Mouse (Mus musculus) megakaryocyte-erythroid progenitor cell, adult 5-6 weeks (primary cell): ENCODE results near the gene Snrnp35. TPM values are rescaled to one million over a fixed set of nuclear protein-coding genes. Genes with fewer than 3 reads are reported as not detected.
"Not testable (repeated sequence)": the region's sequence is repeated elsewhere in the genome, so short reads cannot be mapped to it uniquely, and the experiment has no call there.

Experiments used
- ATAC-seq: replicated peaks from 2 replicates; pipeline ENCODE4 v1.8.0; 2016; ENCODE audit warnings: mild to moderate bottlenecking, inconsistent platforms; ENCODE audit not compliant: severe bottlenecking, poor library complexity, low FRiP score, low TSS enrichment
- total RNA-seq, 2 experiments: library from RNA; stranded (forward) in 1 of 2; stranded (reverse) in 1 of 2; fragments of 200-1000, 215-1000 nt in 1 of 2; fragments of >200 nt in 1 of 2; fragmentation: Nextera tagmentation in 1 of 2; gene quantifications; 2 replicates each; pipeline ENCODE4 v1.2.3; 2014 to 2017

The Snrnp35 gene
- total RNA-seq, 2 experiments from 2014 or later = 3.2 to 9.4 TPM

GRCm38 (mm10) chr5:124460922-124461321, 22.0 kb upstream of the Snrnp35 start:
- ATAC-seq = not testable (repeated sequence)

GRCm38 (mm10) chr5:124462297-124463025, 20.5 kb upstream of the Snrnp35 start:
- ATAC-seq = no peak

GRCm38 (mm10) chr5:124463462-124463861, 19.5 kb upstream of the Snrnp35 start:
- no peak for ATAC-seq

GRCm38 (mm10) chr5:124464905-124465304, 18.0 kb upstream of the Snrnp35 start:
- ATAC-seq = no peak

GRCm38 (mm10) chr5:124467766-124468165, 15.2 kb upstream of the Snrnp35 start:
- no peak for ATAC-seq

GRCm38 (mm10) chr5:124468365-124468764, 14.6 kb upstream of the Snrnp35 start:
- no peak for ATAC-seq

GRCm38 (mm10) chr5:124469486-124469885, 13.4 kb upstream of the Snrnp35 start:
- no peak for ATAC-seq

- no peak for ATAC-seq
These were observed 12.3 kb upstream of the Snrnp35 start for GRCm38 (mm10) chr5:124470591-124471171.

- ATAC-seq = no peak
These were observed 4.1 kb upstream of the Snrnp35 start for GRCm38 (mm10) chr5:124478873-124479204.

GRCm38 (mm10) chr5:124480119-124480518, 2.8 kb upstream of the Snrnp35 start:
- ATAC-seq = no peak

GRCm38 (mm10) chr5:124481714-124482113, 1.2 kb upstream of the Snrnp35 start:
- no peak for ATAC-seq

GRCm38 (mm10) chr5:124482436-124482965, 433 bp upstream of the Snrnp35 start:
- no peak for ATAC-seq

- peak; percentile 20 for ATAC-seq
These were observed 892 bp downstream of the Snrnp35 start for GRCm38 (mm10) chr5:124483655-124484396.

- no peak for ATAC-seq
These were observed 2.7 kb downstream of the Snrnp35 start for GRCm38 (mm10) chr5:124485654-124486053.

GRCm38 (mm10) chr5:124488885-124489284, 6.0 kb downstream of the Snrnp35 start:
- ATAC-seq = no peak

GRCm38 (mm10) chr5:124491732-124492131, 8.8 kb downstream of the Snrnp35 start:
- ATAC-seq = no peak

- no peak for ATAC-seq
These were observed 9.7 kb downstream of the Snrnp35 start for GRCm38 (mm10) chr5:124492618-124493017.

GRCm38 (mm10) chr5:124493455-124493854, 10.5 kb downstream of the Snrnp35 start:
- no peak for ATAC-seq

- ATAC-seq = no peak
These were observed 12.6 kb downstream of the Snrnp35 start for GRCm38 (mm10) chr5:124495547-124495946.
